Mouse (Mus musculus) T-cell, adult 2 months (primary cell): ENCODE measurements around the gene Ggnbp2.

ENCODE experiments used
- DNase-seq: peaks from one replicate; pipeline ENCODE4 v3.0.0; 2022; ENCODE audit warnings: low spot score

The Ggnbp2 gene

GRCm38 (mm10) chr11:84825261-84825807 lies 45.3 kb downstream of the Ggnbp2 start:
- no peak for DNase-seq

DNA sequence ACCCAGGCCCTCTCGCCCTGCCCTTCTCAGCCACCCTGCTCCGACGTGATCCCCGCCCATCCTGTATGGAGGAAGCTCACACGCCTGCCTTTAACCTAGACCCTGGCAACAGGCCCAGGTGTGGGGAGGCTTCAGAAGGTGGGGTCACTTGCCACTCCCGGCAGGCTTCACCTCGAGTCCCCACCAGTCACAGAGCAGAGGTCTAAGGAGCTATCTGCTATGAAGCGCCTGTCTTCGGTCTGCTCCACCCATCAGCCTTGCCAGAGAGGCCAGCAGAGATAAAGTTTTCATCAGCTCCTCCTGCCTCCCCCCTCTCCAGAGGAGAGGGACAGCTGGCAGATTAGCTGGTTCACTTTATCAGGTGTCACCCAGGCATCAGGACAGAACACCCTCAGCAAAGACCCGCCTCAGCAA lies 47.1 kb downstream of the Ggnbp2 start:
- DNase-seq, result no peak

DNA sequence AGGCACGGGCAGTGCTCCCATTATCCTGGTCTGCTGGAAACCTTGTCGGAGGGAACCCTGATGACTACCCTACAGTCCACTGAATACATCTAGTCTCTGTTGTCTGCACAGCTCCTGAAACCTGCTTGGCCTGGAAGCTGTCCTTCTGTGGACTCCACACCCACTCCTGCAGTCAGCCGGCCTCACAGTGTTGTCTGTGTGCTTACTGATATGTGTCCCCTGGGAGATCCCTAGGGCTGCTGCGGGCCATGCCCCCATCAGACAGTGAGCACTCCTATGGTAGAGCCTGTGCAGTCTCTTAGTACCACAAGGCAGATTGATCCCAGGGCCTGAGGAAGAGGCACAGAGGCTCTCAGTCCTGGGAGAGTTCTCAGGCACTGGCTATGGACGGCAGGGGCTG lies 48.1 kb downstream of the Ggnbp2 start:
- DNase-seq, result no peak

- DNase-seq, result no peak
Observed at GRCm38 (mm10) chr11:84821131-84821770, 49.4 kb downstream of the Ggnbp2 start.

- peak; percentile 95 for DNase-seq
Observed at GRCm38 (mm10) chr11:84818961-84819692, 51.5 kb downstream of the Ggnbp2 start, which contains the start of gene Mrm1. Mrm1 (minus strand) TSS chr11:84819515.

- peak; percentile 88 for DNase-seq
Observed at GRCm38 (mm10) chr11:84818085-84818960, 52.3 kb downstream of the Ggnbp2 start.

GRCm38 (mm10) chr11:84817362-84817761 lies 53.3 kb downstream of the Ggnbp2 start:
- DNase-seq, result peak; percentile 23

- DNase-seq, result peak; percentile 65
Observed at GRCm38 (mm10) chr11:84813724-84814510, 56.7 kb downstream of the Ggnbp2 start.

DNA sequence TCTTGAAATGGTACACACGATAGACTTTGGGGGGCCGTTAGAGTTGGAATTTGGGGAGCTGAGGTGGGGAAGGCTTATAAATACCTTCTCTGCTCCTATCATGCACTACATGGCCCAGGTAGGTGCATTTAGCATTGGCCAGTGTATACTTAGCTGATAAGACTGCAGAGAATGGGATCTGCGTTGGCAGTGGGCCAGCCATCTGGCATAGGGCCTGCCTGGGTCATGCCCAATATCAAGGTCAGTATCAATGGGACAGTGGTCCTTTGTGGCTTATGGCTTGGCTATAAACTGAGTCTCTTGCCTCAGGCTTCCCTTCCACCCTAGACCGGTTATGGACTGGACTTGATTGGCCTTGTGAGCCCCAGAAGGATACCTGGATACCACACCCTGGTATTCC lies 66.2 kb downstream of the Ggnbp2 start:
- DNase-seq, result no peak

- peak; percentile 55 for DNase-seq
Observed at GRCm38 (mm10) chr11:84797627-84798353, 72.8 kb downstream of the Ggnbp2 start.

DNA sequence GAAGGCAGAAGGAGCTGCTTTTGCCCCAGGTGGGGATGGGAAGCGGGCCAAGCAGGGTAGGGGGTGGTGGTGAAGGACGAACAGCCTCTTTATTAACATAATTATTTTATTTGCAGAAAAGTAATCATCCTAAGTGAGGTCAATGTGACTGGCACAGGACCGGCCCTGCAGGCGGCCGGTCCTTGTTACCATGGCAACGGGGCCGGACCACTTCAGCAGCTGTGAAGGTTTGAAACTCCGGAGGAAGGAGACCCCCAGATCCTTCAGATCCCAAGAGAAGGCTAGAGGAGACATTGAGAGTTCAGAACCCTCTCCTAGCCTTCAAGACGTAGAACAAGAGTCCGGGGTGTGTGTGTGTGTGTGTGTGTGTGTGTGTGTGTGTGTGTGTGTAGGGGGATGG lies 73.6 kb downstream of the Ggnbp2 start:
- DNase-seq, result no peak

- peak; percentile 7 for DNase-seq
Observed at GRCm38 (mm10) chr11:84794496-84795113, 76.0 kb downstream of the Ggnbp2 start.

DNA sequence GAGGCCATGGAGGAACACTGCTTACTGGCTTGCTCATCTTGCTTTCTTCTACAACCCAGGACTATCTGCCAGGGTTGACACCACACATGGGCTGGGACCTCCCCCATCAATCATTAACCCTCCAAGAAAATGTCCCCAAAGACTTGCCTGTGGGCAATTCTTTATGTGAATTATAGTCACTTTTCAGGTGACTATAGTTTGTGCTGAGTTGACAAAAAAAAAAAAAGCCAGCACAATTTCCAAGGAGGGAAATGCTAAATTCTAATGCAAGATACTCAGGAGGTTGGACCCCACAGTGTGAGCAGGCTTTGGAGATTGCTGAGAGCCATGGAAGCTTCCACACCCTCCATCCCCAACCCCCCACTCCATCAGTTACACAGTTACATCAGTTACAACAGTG lies 77.1 kb downstream of the Ggnbp2 start:
- no peak for DNase-seq

DNA sequence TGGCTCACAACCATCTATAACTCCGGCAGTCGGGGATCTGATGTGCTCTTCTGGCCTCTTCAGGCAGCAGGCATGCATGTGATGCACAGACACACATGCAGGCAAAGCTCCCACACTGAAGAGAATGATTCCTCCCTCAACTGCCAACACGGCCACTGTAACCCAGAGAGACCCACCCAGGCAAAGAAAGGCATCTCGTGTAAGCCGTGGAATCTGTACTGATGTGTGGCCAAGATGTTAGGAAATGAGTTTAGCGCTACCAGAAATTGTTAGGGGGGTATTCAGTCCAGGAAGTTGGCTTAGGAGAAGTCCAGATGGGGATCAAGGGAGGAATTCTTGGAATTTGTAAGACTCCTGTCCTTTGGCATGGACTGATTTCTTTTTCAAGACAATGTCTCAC lies 80.2 kb downstream of the Ggnbp2 start:
- no peak for DNase-seq
